Comparison of ENCODE assay signal across 25 mouse cellular contexts in genomic region chr3:86885180-86885579, GRCm38 (mm10). TPM values are rescaled to one million over a fixed set of nuclear protein-coding genes. Genes with fewer than 3 reads are reported as not detected.
A peak's percentile ranks its signal among the peaks of the same experiment; 100 is the strongest.
DNase-seq lines count a peak whose midpoint lies in the region; ATAC-seq and TF ChIP-seq lines count a peak whose summit lies in the region.
"Had no signal": no experiment of that assay in that cellular context is flagged by ENCODE, and none has a peak within 500 bp of the region (broad histone marks: within the 10 kb centered on the region; RNA-seq: fewer than 3 reads in every experiment).

No protein-coding gene starts in this region.

- no peak for DNase-seq in forebrain, postnatal 0 days
- no peak for DNase-seq in forebrain, embryonic 14.5 days (ENCODE audit: low spot score)
- DNase-seq in heart, adult 11 months: peak; percentile 54
- DNase-seq in ES-E14 (ENCODE audit: low read depth, low spot score) (no peak), adipocyte (ENCODE audit: low spot score) (no peak)
- DNase-seq: adrenal gland, adult 8-10 months; adrenal gland, postnatal 14 days; adrenal gland, postnatal 36 days; B cell, adult 2 months; cerebellum, adult 11 months; cerebellum, adult 18-20 months; cerebellum, adult 8-10 months; cerebellum, adult 9-11 months; cerebellum, postnatal 14 days; cerebellum, postnatal 36 days; embryo, embryonic 11 days had no signal

- no peaks in the 10 kb centered on the region for H3K36me3 ChIP-seq in forebrain, postnatal 0 days (ENCODE audit: insufficient read depth)
- no peaks in the 10 kb centered on the region for H3K36me3 ChIP-seq in forebrain, embryonic 14.5 days (ENCODE audit: control insufficient read depth, insufficient read depth, low read length)
- H3K36me3 ChIP-seq in heart, embryonic 12.5 days: no peaks in the 10 kb centered on the region
- H3K36me3 ChIP-seq in ES-E14 (ENCODE audit: control insufficient read depth, insufficient read depth, low read length, poor library complexity, severe bottlenecking): no peaks in the 10 kb centered on the region; the same call in 1 of the 2 replicates
- H3K36me3 ChIP-seq: embryonic facial prominence, embryonic 13.5 days; embryonic facial prominence, embryonic 15.5 days; forebrain, embryonic 12.5 days; forebrain, embryonic 15.5 days had no signal

- no peaks in the 10 kb centered on the region; the same call in 1 of the 2 replicates for H3K4me1 ChIP-seq in forebrain, postnatal 0 days (ENCODE audit: insufficient read depth)
- H3K4me1 ChIP-seq in forebrain, embryonic 14.5 days (ENCODE audit: control insufficient read depth, insufficient read depth, low read length): no peaks in the 10 kb centered on the region
- no peaks in the 10 kb centered on the region for H3K4me1 ChIP-seq in heart, embryonic 12.5 days (replicated peaks)
- H3K4me1 ChIP-seq in ES-E14 (ENCODE audit: control insufficient read depth in 2 of 2, insufficient read depth in 2 of 2, low read length in 2 of 2, poor library complexity in 1 of 2): peaks cover 1 to 7% of the 10 kb centered on the region in 2 experiments; a peak in 2 of 4 replicates
- H3K4me1 ChIP-seq: embryonic facial prominence, embryonic 15.5 days had no signal

- H3K4me3 ChIP-seq in forebrain, postnatal 0 days (ENCODE audit: low read depth, low read length): no peak overlapping the region
- H3K4me3 ChIP-seq in forebrain, embryonic 14.5 days (ENCODE audit: low read depth, low read length): no peak overlapping the region
- no peak overlapping the region for H3K4me3 ChIP-seq in heart, embryonic 12.5 days
- H3K4me3 ChIP-seq in ES-E14 (ENCODE audit: insufficient read depth in 1 of 2, low read depth in 1 of 2, low read length in 2 of 2, poor library complexity in 1 of 2, severe bottlenecking in 1 of 2): no peak overlapping the region
- H3K4me3 ChIP-seq: embryonic facial prominence, embryonic 13.5 days; embryonic facial prominence, embryonic 15.5 days; erythroblast, embryonic 14.5 days; forebrain, embryonic 10.5 days; forebrain, embryonic 12.5 days; forebrain, embryonic 15.5 days had no signal

- no peaks in the 10 kb centered on the region for H3K9me3 ChIP-seq in forebrain, postnatal 0 days (ENCODE audit: low read length)
- no peaks in the 10 kb centered on the region for H3K9me3 ChIP-seq in forebrain, embryonic 14.5 days (replicated peaks; ENCODE audit: control insufficient read depth, low read length)
- H3K9me3 ChIP-seq in heart, embryonic 12.5 days (replicated peaks): no peaks in the 10 kb centered on the region
- no peaks in the 10 kb centered on the region for H3K9me3 ChIP-seq in ES-E14 (ENCODE audit: control insufficient read depth, insufficient read depth, low read depth, low read length)
- H3K9me3 ChIP-seq: embryonic facial prominence, embryonic 13.5 days; embryonic facial prominence, embryonic 15.5 days; forebrain, embryonic 12.5 days; forebrain, embryonic 15.5 days had no signal

- no peak overlapping the region for H3K27ac ChIP-seq in forebrain, postnatal 0 days (ENCODE audit: low read depth, low read length)
- no peak overlapping the region for H3K27ac ChIP-seq in forebrain, embryonic 14.5 days (ENCODE audit: low read depth, low read length)
- H3K27ac ChIP-seq in heart, embryonic 12.5 days (ENCODE audit: poor library complexity, severe bottlenecking): no peak overlapping the region
- H3K27ac ChIP-seq in ES-E14 (ENCODE audit: insufficient read depth, low read depth, low read length, poor library complexity, severe bottlenecking): peak overlapping the region; percentile 44
- H3K27ac ChIP-seq: embryonic facial prominence, embryonic 13.5 days; embryonic facial prominence, embryonic 15.5 days; forebrain, embryonic 10.5 days; forebrain, embryonic 12.5 days; forebrain, embryonic 15.5 days had no signal

- no peak for TF ChIP-seq CTCF in forebrain, postnatal 0 days (IDR thresholded peaks at IDR 0.05; ENCODE audit: low read depth)

- in situ Hi-C loops in ES-E14 (cut with MboI; ENCODE audit: low sequenced_read_pairs in 2 of 2, unreplicated experiment in 2 of 2): no loop called here

- peak; percentile 48; the same call in 1 of the 2 replicates for ATAC-seq in forebrain, postnatal 0 days
- no peak for ATAC-seq in forebrain, embryonic 14.5 days
- no peak for ATAC-seq in heart, embryonic 12.5 days (ENCODE audit: insufficient number of reproducible peaks, low FRiP score)
- ATAC-seq: CD4-positive, CD25-positive, alpha-beta regulatory T cell, adult 4 months; forebrain, embryonic 15.5 days had no signal

- no peak overlapping the region for H3K4me2 ChIP-seq in forebrain, postnatal 0 days (ENCODE audit: low read depth)
- H3K4me2 ChIP-seq in forebrain, embryonic 14.5 days (ENCODE audit: low read length): no peak overlapping the region
- no peak overlapping the region for H3K4me2 ChIP-seq in heart, embryonic 12.5 days
- H3K4me2 ChIP-seq: embryonic facial prominence, embryonic 13.5 days; embryonic facial prominence, embryonic 15.5 days; forebrain, embryonic 12.5 days; forebrain, embryonic 15.5 days had no signal

- WGBS in forebrain, postnatal 0 days: 93% methylated on average over 5 of the region's 5 CpGs
- WGBS in forebrain, embryonic 14.5 days: 98% methylated on average over 5 of the region's 5 CpGs
- WGBS in heart, embryonic 12.5 days: 88% methylated on average over 5 of the region's 5 CpGs

- no peaks in the 10 kb centered on the region for H3K27me3 ChIP-seq in forebrain, postnatal 0 days (ENCODE audit: insufficient read depth, low read length)
- no peaks in the 10 kb centered on the region for H3K27me3 ChIP-seq in forebrain, embryonic 14.5 days (replicated peaks; ENCODE audit: control insufficient read depth, insufficient read depth, low read length)
- no peaks in the 10 kb centered on the region for H3K27me3 ChIP-seq in heart, embryonic 12.5 days (replicated peaks)
- H3K27me3 ChIP-seq: CH12.LX; embryonic facial prominence, embryonic 13.5 days; embryonic facial prominence, embryonic 15.5 days; forebrain, embryonic 12.5 days; forebrain, embryonic 15.5 days had no signal

- H3K9ac ChIP-seq in forebrain, postnatal 0 days: no peak overlapping the region
- H3K9ac ChIP-seq in forebrain, embryonic 14.5 days (ENCODE audit: low read length): no peak overlapping the region
- no peak overlapping the region for H3K9ac ChIP-seq in heart, embryonic 12.5 days
- H3K9ac ChIP-seq in ES-E14 (ENCODE audit: insufficient read depth, low read depth, low read length, poor library complexity, severe bottlenecking): no peak overlapping the region
- H3K9ac ChIP-seq: embryonic facial prominence, embryonic 13.5 days; embryonic facial prominence, embryonic 15.5 days; forebrain, embryonic 12.5 days; forebrain, embryonic 15.5 days had no signal

TF ChIP-seq in ES-E14, 5 proteins besides CTCF, POLR2A, EP300 and RAD21:
- TF ChIP-seq CHD2 (IDR thresholded peaks at IDR 0.05; ENCODE audit: low read depth, low read length) (no peak), ZNF384 (IDR thresholded peaks at IDR 0.05; ENCODE audit: low read depth, low read length) (no peak), HCFC1 (IDR thresholded peaks at IDR 0.05; ENCODE audit: borderline replicate concordance, insufficient read depth, low read length) (no peak), ZC3H11A (IDR thresholded peaks at IDR 0.05; ENCODE audit: borderline replicate concordance, low read depth, low read length) (no peak), MAFK (IDR thresholded peaks at IDR 0.05; ENCODE audit: insufficient read depth, low read depth, low read length) (no peak)

RNA-seq across cellular contexts. Expression of gene Dclk2, which starts 35.5 kb away (rescaled TPM):
- 141 and 166 TPM in 2 replicates for total RNA-seq in forebrain, postnatal 0 days (2014; rRNA removed)
- polyA plus RNA-seq in forebrain, postnatal 0 days (2015; fragmentation: Nextera tagmentation; extraction: Ambion mirVana): 57.1 and 72.4 TPM in 2 replicates
- 53.6 and 68.2 TPM in 2 replicates for polyA plus RNA-seq in forebrain, embryonic 14.5 days (2014; fragmentation: Nextera tagmentation; extraction: Ambion mirVana)
- polyA plus RNA-seq in heart, embryonic 12.5 days (2016; fragmentation: Nextera tagmentation; extraction: Ambion mirVana): 5.1 and 5.9 TPM in 2 replicates
- 13.6 and 21.1 TPM in 2 replicates for total RNA-seq in ES-E14 (2012; rRNA removed)
